Mouse (Mus musculus) limb, embryonic 14.5 days (tissue): ENCODE data around the gene Pkp4. TPM values are rescaled to one million over a fixed set of nuclear protein-coding genes. Genes with fewer than 3 reads are reported as not detected.

ENCODE experiments used
- ATAC-seq: fragments of 200-750 bp; cut with Nextera tagmentation; 2 replicates; pipeline ENCODE4 v1.8.0; 2017; ENCODE audit warnings: low read depth, moderate number of reproducible peaks, moderate TSS enrichment; ENCODE audit not compliant: low FRiP score
- DNase-seq: peaks from one replicate; pipeline ENCODE4 v3.0.0-alpha.2; 2015; ENCODE audit warnings: low spot score
- H3K27ac ChIP-seq: fragments of 300-500 bp; sonication (generic); replicated peaks from 2 replicates; pipeline ENCODE4 v1.5.1; 2014; ENCODE audit warnings: low read depth, mild to moderate bottlenecking, low read length, moderate library complexity, mixed read lengths
- H3K27me3 ChIP-seq: fragments of 300-500 bp; sonication (generic); 2 replicates; pipeline ENCODE4 v1.6.1; 2014; ENCODE audit warnings: low read length, mixed read lengths; ENCODE audit not compliant: control insufficient read depth, insufficient read depth
- H3K36me3 ChIP-seq: fragments of 300-500 bp; sonication (generic); 2 replicates; pipeline ENCODE4 v1.6.1; 2014; ENCODE audit warnings: mild to moderate bottlenecking, low read length, moderate library complexity, mixed read lengths; ENCODE audit not compliant: control insufficient read depth, insufficient read depth
- H3K4me1 ChIP-seq: fragments of 300-500 bp; sonication (generic); 2 replicates; pipeline ENCODE4 v1.6.1; 2014; ENCODE audit warnings: antibody characterized with exemption, low read length, mixed read lengths; ENCODE audit not compliant: control insufficient read depth, insufficient read depth
- H3K4me2 ChIP-seq: fragments of 300-500 bp; sonication (generic); replicated peaks from 2 replicates; pipeline ENCODE4 v1.6.1; 2014; ENCODE audit warnings: low read depth, mild to moderate bottlenecking, low read length, moderate library complexity; ENCODE audit not compliant: severe bottlenecking
- H3K4me3 ChIP-seq: fragments of 300-500 bp; sonication (generic); replicated peaks from 2 replicates; pipeline ENCODE4 v1.5.1; 2014; ENCODE audit warnings: low read length
- H3K9ac ChIP-seq: fragments of 300-500 bp; sonication (generic); 2 replicates; pipeline ENCODE4 v1.6.1; 2014; ENCODE audit warnings: mild to moderate bottlenecking, low read depth, low read length, moderate library complexity; ENCODE audit not compliant: severe bottlenecking
- H3K9me3 ChIP-seq: fragments of 300-500 bp; sonication (generic); 2 replicates; pipeline ENCODE4 v1.6.1; 2016; ENCODE audit warnings: low read length; ENCODE audit not compliant: control insufficient read depth
- POLR2A ChIP-seq: fragments of 200-500 bp; IDR thresholded peaks from 2 replicates; pipeline ENCODE4 v1.8.0; 2012; ENCODE audit warnings: inconsistent platforms, mild to moderate bottlenecking, moderate library complexity, borderline replicate concordance; ENCODE audit not compliant: insufficient read depth, insufficient read length; ENCODE audit errors: extremely low read depth
- WGBS: fragments of 180-500 bp; shearing (Covaris S2); extraction: QIAGEN DNeasy Blood & Tissue Kit; methylation state at CpG from one replicate; pipeline ENCODE4 v1.1.7; 2014; 5-methylcytosine and 5-hydroxymethylcytosine counted together
- polyA plus RNA-seq, 2 experiments: library from polyadenylated mRNA; depleted of rRNA in 1 of 2; stranded (reverse) in 1 of 2; unstranded in 1 of 2; fragments of >200 nt; fragmentation: Nextera tagmentation in 1 of 2; extraction: Ambion mirVana in 1 of 2; gene quantifications; 2 replicates each; pipeline versions ENCODE4 v1.2.1 to v1.2.3; 2012 to 2014

Pkp4 gene
- polyA plus RNA-seq, 2 experiments: 31.3 to 48.7 TPM

DNA sequence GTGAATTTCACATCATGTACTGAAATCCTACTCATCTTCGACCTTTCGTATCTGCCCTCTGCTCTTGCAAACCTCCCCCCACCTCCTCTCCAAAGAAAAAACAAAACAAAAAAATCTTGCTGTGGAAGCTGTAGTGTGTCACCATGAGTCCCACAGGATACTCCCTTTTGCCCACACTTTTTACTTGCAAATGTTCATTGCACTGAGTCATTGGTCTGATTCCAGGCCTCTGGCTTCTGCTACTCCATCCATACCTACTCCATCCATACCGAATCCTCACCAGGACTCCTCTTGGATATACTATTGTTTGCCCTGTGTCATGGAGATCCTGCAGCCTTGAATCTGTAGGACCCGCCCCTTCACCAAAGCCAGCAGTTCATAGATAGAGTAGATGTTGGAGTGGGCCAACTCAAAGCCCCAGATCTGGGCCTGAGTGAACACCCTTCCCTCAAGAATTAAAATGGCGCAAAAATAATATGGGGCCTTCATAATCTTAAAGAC is 38.9 kb downstream of the Pkp4 start:
- ATAC-seq (no peak), DNase-seq (no peak)
- no peaks in the 10 kb centered on the region for H3K9me3 ChIP-seq
- no peaks in the 10 kb centered on the region for H3K36me3 ChIP-seq
- no peak overlapping the region for H3K4me2 ChIP-seq
- H3K4me1 ChIP-seq: 0 out of 2 replicates have a peak, but pooled peaks cover 3% of the 10 kb centered on the region
- no peak overlapping the region for H3K9ac ChIP-seq
- no peak for TF ChIP-seq POLR2A
- H3K27me3 ChIP-seq: no peaks in the 10 kb centered on the region
- no peak overlapping the region for H3K27ac ChIP-seq
- 97% methylated on average over 5 of the region's 5 CpGs for WGBS
- H3K4me3 ChIP-seq: no peak overlapping the region

- Histone ChIP-seq H3K4me3 (no peak overlapping the region), H3K9ac (no peak overlapping the region), H3K27ac (no peak overlapping the region), H3K9me3 (no peaks in the 10 kb centered on the region), H3K27me3 (no peaks in the 10 kb centered on the region), H3K4me2 (no peak overlapping the region), H3K4me1 (0 out of 2 replicates have a peak, but pooled peaks cover 3% of the 10 kb centered on the region), H3K36me3 (no peaks in the 10 kb centered on the region)
- TF ChIP-seq POLR2A: no peak
- DNase-seq (no peak), ATAC-seq (no peak)
- WGBS: 74% methylated on average over 3 of the region's 3 CpGs
Observed at GRCm38 (mm10) chr2:59200511-59200910, 39.9 kb downstream of the Pkp4 start.

DNA sequence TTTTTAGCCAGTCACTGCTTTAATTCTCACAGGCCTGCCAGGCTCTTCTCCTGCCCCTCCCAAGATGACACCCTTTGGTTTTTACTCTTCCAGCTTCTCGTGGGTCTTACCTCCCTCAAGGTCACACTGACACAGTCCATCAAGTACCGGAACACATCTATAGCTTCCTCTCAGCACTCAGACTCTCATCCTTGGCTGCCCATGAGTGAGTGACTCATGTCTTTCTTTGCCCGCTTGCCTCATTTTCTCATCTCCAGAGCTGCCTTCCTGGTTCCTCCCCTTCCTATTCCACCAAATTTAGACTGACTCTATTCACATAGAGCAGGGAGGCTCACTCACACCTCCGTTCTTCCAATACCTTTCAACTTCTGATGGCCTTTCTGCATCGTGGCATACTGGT is 42.3 kb downstream of the Pkp4 start:
- Histone ChIP-seq H3K27me3 (no peaks in the 10 kb centered on the region), H3K36me3 (no peaks in the 10 kb centered on the region), H3K4me3 (no peak overlapping the region), H3K9ac (no peak overlapping the region), H3K4me2 (no peak overlapping the region), H3K9me3 (no peaks in the 10 kb centered on the region), H3K27ac (no peak overlapping the region), H3K4me1 (0 out of 2 replicates have a peak, but pooled peaks cover 10% of the 10 kb centered on the region)
- ATAC-seq (no peak), DNase-seq (no peak)
- WGBS: 76% methylated on average over 5 of the region's 5 CpGs
- TF ChIP-seq POLR2A: no peak

DNA sequence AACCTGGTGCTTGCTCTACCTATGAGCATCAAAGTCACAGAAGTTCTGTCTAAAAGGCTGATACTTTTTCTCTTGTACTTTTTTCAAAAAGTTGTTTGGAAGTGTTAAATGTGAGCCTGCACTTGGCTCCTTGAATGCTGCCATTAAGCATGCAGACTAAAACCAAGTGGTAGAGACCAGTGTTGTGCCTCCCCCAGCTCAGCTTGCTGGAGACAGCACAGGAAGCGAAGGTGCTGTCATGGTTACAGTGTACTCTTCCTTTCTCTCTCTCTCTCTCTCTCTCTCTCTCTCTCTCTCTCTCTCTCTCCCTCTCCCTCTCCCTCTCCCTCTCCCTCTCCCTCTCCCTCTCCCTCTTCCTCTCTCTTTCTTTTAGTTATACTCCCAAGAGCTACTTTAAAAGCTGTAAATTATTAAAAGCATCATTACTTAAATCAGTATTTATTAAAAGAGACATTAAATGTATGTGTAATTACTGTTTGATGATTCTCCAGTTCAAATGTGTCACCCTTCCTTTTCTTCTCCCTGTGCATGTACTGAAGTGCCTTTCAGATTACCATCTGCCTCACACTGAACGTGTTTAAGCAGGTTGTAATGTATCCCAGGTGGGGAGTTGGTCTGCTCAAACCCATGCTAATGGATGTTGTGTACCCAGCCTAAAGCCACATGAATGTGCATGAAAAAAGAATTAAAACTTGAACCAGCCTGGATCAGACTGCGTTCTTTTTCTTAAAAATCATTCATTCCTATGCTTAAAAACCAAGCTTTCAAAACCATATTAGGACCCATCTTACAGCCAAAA is 43.2 kb downstream of the Pkp4 start:
- H3K9ac ChIP-seq: no peak overlapping the region
- TF ChIP-seq POLR2A: no peak
- no peak overlapping the region for H3K27ac ChIP-seq
- 45% methylated on average over 3 of the region's 3 CpGs for WGBS
- no peak overlapping the region for H3K4me3 ChIP-seq
- no peaks in the 10 kb centered on the region for H3K9me3 ChIP-seq
- no peak overlapping the region for H3K4me2 ChIP-seq
- ATAC-seq (no peak), DNase-seq (no peak)
- no peaks in the 10 kb centered on the region for H3K27me3 ChIP-seq
- H3K4me1 ChIP-seq: 0 out of 2 replicates have a peak, but pooled peaks cover 10% of the 10 kb centered on the region
- H3K36me3 ChIP-seq: no peaks in the 10 kb centered on the region

DNA sequence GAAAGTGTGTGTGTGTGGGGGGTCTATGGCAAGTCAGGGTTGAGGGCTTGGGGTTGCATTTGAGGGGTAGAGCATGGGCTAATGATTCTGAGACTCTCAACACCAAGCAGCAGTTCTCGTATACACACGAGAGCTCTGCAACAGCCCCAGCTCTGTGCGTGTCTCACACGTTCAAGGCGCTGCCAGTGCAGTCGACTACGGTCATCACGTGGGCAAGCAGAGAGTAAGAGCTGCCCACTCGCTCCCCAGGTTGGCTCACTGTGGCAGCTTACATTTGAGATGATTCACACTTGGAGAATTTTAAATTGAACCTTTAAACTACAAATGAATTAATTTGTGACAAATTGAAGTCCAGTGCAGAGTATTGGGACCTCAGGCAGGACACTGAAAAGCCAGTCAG is 44.4 kb downstream of the Pkp4 start:
- H3K27me3 ChIP-seq: no peaks in the 10 kb centered on the region
- no peak for ATAC-seq
- 89% methylated on average over 9 of the region's 9 CpGs for WGBS
- 0 out of 2 replicates have a peak, but pooled peaks cover 10% of the 10 kb centered on the region for H3K4me1 ChIP-seq
- H3K9ac ChIP-seq: no peak overlapping the region
- DNase-seq: no peak
- no peak overlapping the region for H3K4me2 ChIP-seq
- H3K9me3 ChIP-seq: no peaks in the 10 kb centered on the region
- H3K4me3 ChIP-seq: no peak overlapping the region
- TF ChIP-seq POLR2A: no peak
- no peaks in the 10 kb centered on the region for H3K36me3 ChIP-seq
- no peak overlapping the region for H3K27ac ChIP-seq

DNA sequence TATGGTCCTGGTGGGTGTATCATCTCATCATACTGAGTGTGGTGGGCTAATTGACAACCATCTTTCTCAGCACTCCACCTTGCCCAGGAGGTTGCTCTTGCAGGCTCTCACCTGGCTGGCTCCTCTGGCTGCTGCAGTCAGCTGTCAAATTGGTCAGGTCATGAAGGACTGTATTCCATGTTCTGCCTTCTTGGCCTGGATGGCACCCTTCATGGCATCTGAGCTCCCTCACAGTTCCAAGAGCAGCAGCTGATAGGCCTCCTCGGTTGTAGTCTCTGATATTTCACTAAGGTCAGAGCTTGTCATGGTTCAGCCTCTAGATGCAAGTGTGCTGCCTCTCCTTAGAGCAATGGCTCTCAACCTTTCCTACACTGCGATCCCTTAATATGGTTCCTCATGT is 45.5 kb downstream of the Pkp4 start:
- Histone ChIP-seq H3K4me1 (0 out of 2 replicates have a peak, but pooled peaks cover 10% of the 10 kb centered on the region), H3K9ac (no peak overlapping the region), H3K9me3 (no peaks in the 10 kb centered on the region), H3K4me3 (no peak overlapping the region), H3K4me2 (no peak overlapping the region), H3K36me3 (no peaks in the 10 kb centered on the region), H3K27ac (no peak overlapping the region), H3K27me3 (no peaks in the 10 kb centered on the region)
- DNase-seq (no peak), ATAC-seq (no peak)
- no peak for TF ChIP-seq POLR2A
- WGBS: 88% methylated on average over 2 of the region's 2 CpGs
